Mouse (Mus musculus) lung, embryonic 14.5 days (tissue): ENCODE results near the gene Mgat4a. TPM values are rescaled to one million over a fixed set of nuclear protein-coding genes. Genes with fewer than 3 reads are reported as not detected.
A peak's percentile ranks its signal among the peaks of the same experiment; 100 is the strongest.

Source experiments
- ATAC-seq: fragments of 200-750 bp; cut with Nextera tagmentation; 2 replicates; pipeline ENCODE4 v1.8.0; 2017; ENCODE audit warnings: mild to moderate bottlenecking, moderate TSS enrichment, moderate library complexity; ENCODE audit not compliant: insufficient read depth
- DNase-seq: peaks from one replicate; pipeline ENCODE4 v3.0.0-alpha.2; 2015
- H3K27ac ChIP-seq: fragments of 300-500 bp; sonication (generic); 2 replicates; pipeline ENCODE4 v1.5.1; 2014; ENCODE audit warnings: low read depth, mild to moderate bottlenecking, moderate library complexity
- H3K27me3 ChIP-seq: fragments of 300-500 bp; sonication (generic); 2 replicates; pipeline ENCODE4 v1.6.1; 2014; ENCODE audit warnings: low read length, control low read depth; ENCODE audit not compliant: insufficient read depth
- H3K36me3 ChIP-seq: fragments of 300-500 bp; sonication (generic); 2 replicates; pipeline ENCODE4 v1.6.1; 2014; ENCODE audit warnings: control low read depth; ENCODE audit not compliant: insufficient read depth
- H3K4me1 ChIP-seq: fragments of 300-500 bp; sonication (generic); 2 replicates; pipeline ENCODE4 v1.6.1; 2014; ENCODE audit warnings: antibody characterized with exemption, control low read depth; ENCODE audit not compliant: insufficient read depth
- H3K4me2 ChIP-seq: fragments of 300-500 bp; sonication (generic); 2 replicates; pipeline ENCODE4 v1.6.1; 2014; ENCODE audit warnings: mild to moderate bottlenecking
- H3K4me3 ChIP-seq: fragments of 300-500 bp; sonication (generic); 2 replicates; pipeline ENCODE4 v1.5.1; 2014; ENCODE audit warnings: low read depth, low read length
- H3K9ac ChIP-seq: fragments of 300-500 bp; sonication (generic); 2 replicates; pipeline ENCODE4 v1.6.1; 2014
- H3K9me3 ChIP-seq: fragments of 300-500 bp; sonication (generic); 2 replicates; pipeline ENCODE4 v1.6.1; 2016; ENCODE audit warnings: low read depth, low read length, control low read depth
- CTCF ChIP-seq: IDR thresholded peaks from 2 replicates; pipeline ENCODE4 v1.5.1; 2016; ENCODE audit warnings: antibody characterized with exemption, low read depth
- WGBS: fragments of 180-500 bp; shearing (Covaris S2); extraction: QIAGEN DNeasy Blood & Tissue Kit; methylation state at CpG from one replicate; pipeline ENCODE4 v1.1.7; 2014; 5-methylcytosine and 5-hydroxymethylcytosine counted together
- polyA plus RNA-seq: library from polyadenylated mRNA; unstranded; fragments of >200 nt; fragmentation: Nextera tagmentation; extraction: Ambion mirVana; gene quantifications from 2 replicates; pipeline ENCODE4 v1.2.1, GENCODE M21; 2014

Mgat4a gene
- polyA plus RNA-seq, 1 experiment from 2014 or later, result 6.0 TPM

GRCm38 (mm10) chr1:37568379-37568778, 27.6 kb upstream of the Mgat4a start:
- no peaks in the 10 kb centered on the region for H3K27me3 ChIP-seq
- no peak overlapping the region for H3K9ac ChIP-seq
- no peak for DNase-seq
- H3K4me1 ChIP-seq, result no peaks in the 10 kb centered on the region
- H3K27ac ChIP-seq, result no peak overlapping the region
- TF ChIP-seq CTCF, result no peak
- H3K9me3 ChIP-seq, result no peaks in the 10 kb centered on the region
- no peak overlapping the region for H3K4me2 ChIP-seq
- H3K36me3 ChIP-seq, result no peaks in the 10 kb centered on the region
- H3K4me3 ChIP-seq, result no peak overlapping the region
- WGBS, result 79% methylated on average over 1 of the region's 1 CpGs
- no peak for ATAC-seq

GRCm38 (mm10) chr1:37566754-37567153, 25.9 kb upstream of the Mgat4a start:
- H3K4me3 ChIP-seq, result no peak overlapping the region
- WGBS, result 74% methylated on average over 4 of the region's 4 CpGs
- no peak overlapping the region for H3K27ac ChIP-seq
- H3K4me2 ChIP-seq, result no peak overlapping the region
- DNase-seq (no peak), ATAC-seq (no peak)
- no peak overlapping the region for H3K9ac ChIP-seq
- no peak for TF ChIP-seq CTCF
- H3K9me3 ChIP-seq, result no peaks in the 10 kb centered on the region
- H3K36me3 ChIP-seq, result no peaks in the 10 kb centered on the region
- H3K27me3 ChIP-seq, result no peaks in the 10 kb centered on the region
- no peaks in the 10 kb centered on the region for H3K4me1 ChIP-seq

- no peak overlapping the region for H3K9ac ChIP-seq
- no peaks in the 10 kb centered on the region for H3K4me1 ChIP-seq
- H3K27me3 ChIP-seq, result no peaks in the 10 kb centered on the region
- H3K4me2 ChIP-seq, result no peak overlapping the region
- H3K36me3 ChIP-seq, result no peaks in the 10 kb centered on the region
- ATAC-seq, result no peak
- 76% methylated on average over 2 of the region's 2 CpGs for WGBS
- no peak for TF ChIP-seq CTCF
- DNase-seq, result no peak
- no peaks in the 10 kb centered on the region for H3K9me3 ChIP-seq
- no peak overlapping the region for H3K27ac ChIP-seq
- no peak overlapping the region for H3K4me3 ChIP-seq
These were observed 25.5 kb upstream of the Mgat4a start for GRCm38 (mm10) chr1:37566344-37566743.

GRCm38 (mm10) chr1:37565396-37565795, 24.6 kb upstream of the Mgat4a start:
- no peak for TF ChIP-seq CTCF
- no peaks in the 10 kb centered on the region for H3K4me1 ChIP-seq
- no peak overlapping the region for H3K27ac ChIP-seq
- H3K36me3 ChIP-seq, result no peaks in the 10 kb centered on the region
- H3K9me3 ChIP-seq, result no peaks in the 10 kb centered on the region
- no peak overlapping the region for H3K9ac ChIP-seq
- no peak overlapping the region for H3K4me3 ChIP-seq
- H3K27me3 ChIP-seq, result no peaks in the 10 kb centered on the region
- WGBS, result 42% methylated on average over 6 of the region's 6 CpGs
- DNase-seq, result no peak
- no peak overlapping the region for H3K4me2 ChIP-seq
- no peak for ATAC-seq

GRCm38 (mm10) chr1:37561955-37562354, 21.1 kb upstream of the Mgat4a start:
- Histone ChIP-seq H3K36me3 (no peaks in the 10 kb centered on the region), H3K4me1 (no peaks in the 10 kb centered on the region), H3K9me3 (no peaks in the 10 kb centered on the region), H3K27ac (no peak overlapping the region), H3K4me2 (no peak overlapping the region), H3K27me3 (no peaks in the 10 kb centered on the region), H3K4me3 (no peak overlapping the region), H3K9ac (no peak overlapping the region)
- 86% methylated on average over 3 of the region's 3 CpGs for WGBS
- DNase-seq (no peak), ATAC-seq (no peak)
- no peak for TF ChIP-seq CTCF

GRCm38 (mm10) chr1:37560356-37560755, 19.5 kb upstream of the Mgat4a start:
- 85% methylated on average over 4 of the region's 4 CpGs for WGBS
- ATAC-seq, result no peak
- TF ChIP-seq CTCF, result no peak

GRCm38 (mm10) chr1:37551986-37552385, 11.2 kb upstream of the Mgat4a start:
- no peak overlapping the region for H3K4me3 ChIP-seq
- H3K4me1 ChIP-seq, result no peaks in the 10 kb centered on the region
- H3K27me3 ChIP-seq, result no peaks in the 10 kb centered on the region
- TF ChIP-seq CTCF, result no peak
- DNase-seq (peak; percentile 53), ATAC-seq (no peak)
- no peak overlapping the region for H3K9ac ChIP-seq
- H3K36me3 ChIP-seq, result no peaks in the 10 kb centered on the region
- no peak overlapping the region for H3K27ac ChIP-seq
- no peaks in the 10 kb centered on the region for H3K9me3 ChIP-seq
- 52% methylated on average over 7 of the region's 7 CpGs for WGBS
- H3K4me2 ChIP-seq, result no peak overlapping the region

More at GRCm38 (mm10) chr1:37560356-37560755, 19.5 kb upstream of the Mgat4a start:
- no peak for DNase-seq
- Histone ChIP-seq H3K4me1 (no peaks in the 10 kb centered on the region), H3K4me2 (no peak overlapping the region), H3K9me3 (no peaks in the 10 kb centered on the region), H3K27me3 (no peaks in the 10 kb centered on the region), H3K36me3 (no peaks in the 10 kb centered on the region), H3K4me3 (no peak overlapping the region), H3K9ac (no peak overlapping the region), H3K27ac (no peak overlapping the region)

- Histone ChIP-seq H3K27ac (no peak overlapping the region), H3K9me3 (no peaks in the 10 kb centered on the region), H3K4me1 (no peaks in the 10 kb centered on the region), H3K27me3 (no peaks in the 10 kb centered on the region), H3K36me3 (no peaks in the 10 kb centered on the region), H3K9ac (no peak overlapping the region), H3K4me2 (no peak overlapping the region), H3K4me3 (no peak overlapping the region)
- ATAC-seq (no peak), DNase-seq (no peak)
- whole genome bisulfite sequencing, result 85% methylated on average over 8 of the region's 8 CpGs
- no peak for TF ChIP-seq CTCF
These were observed 8.7 kb upstream of the Mgat4a start for GRCm38 (mm10) chr1:37549501-37549900.
